Mouse (Mus musculus) hindbrain, embryonic 10.5 days (tissue): Measurements from ENCODE around the gene 1700069L16Rik. TPM values are rescaled to one million over a fixed set of nuclear protein-coding genes. Genes with fewer than 3 reads are reported as not detected.
A peak's percentile ranks its signal among the peaks of the same experiment; 100 is the strongest.

Experiments
- DNase-seq: peaks from one replicate; pipeline ENCODE4 v3.0.0-alpha.2; 2017; ENCODE audit warnings: low spot score
- H3K27ac ChIP-seq: fragments of 300-500 bp; sonication (generic); 2 replicates; pipeline ENCODE4 v1.5.1; 2016; ENCODE audit warnings: mild to moderate bottlenecking, moderate library complexity
- H3K27me3 ChIP-seq: fragments of 300-500 bp; sonication (generic); 2 replicates; pipeline ENCODE4 v1.6.1; 2016; ENCODE audit warnings: mild to moderate bottlenecking; ENCODE audit not compliant: poor library complexity, insufficient read depth, severe bottlenecking
- H3K36me3 ChIP-seq: fragments of 300-500 bp; sonication (generic); 2 replicates; pipeline ENCODE4 v1.6.1; 2016; ENCODE audit warnings: mild to moderate bottlenecking, moderate library complexity
- H3K4me1 ChIP-seq: fragments of 300-500 bp; sonication (generic); replicated peaks from 2 replicates; pipeline ENCODE4 v1.6.1; 2016; ENCODE audit warnings: mild to moderate bottlenecking
- H3K4me3 ChIP-seq: fragments of 300-500 bp; sonication (generic); 2 replicates; pipeline ENCODE4 v1.5.1; 2016; ENCODE audit warnings: mild to moderate bottlenecking, moderate library complexity
- H3K9me3 ChIP-seq: fragments of 300-500 bp; sonication (generic); 2 replicates; pipeline ENCODE4 v1.6.1; 2016; ENCODE audit warnings: mild to moderate bottlenecking, moderate library complexity
- WGBS: fragments of 180-500 bp; shearing (Covaris S2); methylation state at CpG from one replicate; pipeline ENCODE4 v1.1.7; 2016; 5-methylcytosine and 5-hydroxymethylcytosine counted together
- polyA plus RNA-seq: library from polyadenylated mRNA; unstranded; fragments of >200 nt; fragmentation: Nextera tagmentation; extraction: Ambion mirVana; gene quantifications from 2 replicates; pipeline ENCODE4 v1.2.1, GENCODE M21; 2016

Gene 1700069L16Rik
- polyA plus RNA-seq, 1 experiment from 2014 or later: not detected

DNA sequence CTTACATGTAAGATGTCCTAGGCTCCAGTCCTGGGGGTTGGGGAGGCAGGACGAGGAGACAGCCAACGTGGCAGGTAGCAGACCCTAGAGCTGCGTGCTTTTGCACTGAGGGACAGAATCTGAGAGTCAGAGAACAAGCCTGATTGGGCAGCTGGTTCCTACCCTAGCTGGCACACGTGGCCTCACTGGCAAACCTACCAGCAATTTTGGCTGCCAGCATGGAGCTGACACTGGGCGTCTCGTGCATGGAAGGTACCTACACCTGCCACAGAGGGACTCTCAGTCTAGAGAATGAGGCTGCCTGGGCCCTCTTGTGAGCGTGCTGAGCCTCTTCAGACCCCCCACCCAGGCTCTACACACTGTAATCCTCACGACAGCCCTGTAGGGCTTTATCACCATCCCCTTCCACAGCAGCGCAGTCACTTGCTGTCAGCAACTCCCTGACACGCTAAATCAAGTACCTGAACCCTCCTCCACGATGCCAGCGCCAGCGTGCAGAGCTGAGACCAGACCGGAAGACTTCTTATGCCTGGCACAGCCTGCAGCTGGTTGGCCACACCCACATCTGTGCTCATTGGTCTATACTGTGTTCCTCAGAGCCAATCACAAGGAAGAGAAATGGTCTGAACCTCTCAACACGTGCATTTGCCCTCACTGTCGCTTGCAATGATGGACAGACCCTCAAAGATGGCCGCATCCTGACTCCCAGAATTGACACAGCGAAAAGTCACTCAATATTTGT lies 81.3 kb downstream of the 1700069L16Rik start:
- Histone ChIP-seq H3K9me3 (no peaks in the 10 kb centered on the region), H3K36me3 (no peaks in the 10 kb centered on the region), H3K4me1 (peaks cover 20% of the 10 kb centered on the region), H3K27ac (peak overlapping the region; percentile 23; the same call in 1 of the 2 replicates), H3K4me3 (peak overlapping the region; percentile 18; the same call in 1 of the 2 replicates), H3K27me3 (peaks cover 11% of the 10 kb centered on the region; the same call in 1 of the 2 replicates)
- DNase-seq: peak; percentile 40
- WGBS: 63% methylated on average over 18 of the region's 18 CpGs

Other genes starting within 250 kb of the 1700069L16Rik start
- gene Wscd2, start 234.4 kb downstream of the 1700069L16Rik start, polyA plus RNA-seq: 13.1 and 14.5 TPM in 2 replicates
- 0.78 and 1.1 TPM in 2 replicates for gene Cmklr1, start 74.3 kb downstream of the 1700069L16Rik start, polyA plus RNA-seq
- gene Ficd, start 11.0 kb upstream of the 1700069L16Rik start, polyA plus RNA-seq: 5.3 and 5.6 TPM in 2 replicates
- gene Sart3, start 47.7 kb upstream of the 1700069L16Rik start, polyA plus RNA-seq: 66.0 and 77.9 TPM in 2 replicates
- 103 and 116 TPM in 2 replicates for gene Iscu, start 48.0 kb upstream of the 1700069L16Rik start, polyA plus RNA-seq
- 34.4 and 46.0 TPM in 2 replicates for gene Tmem119, start 75.7 kb upstream of the 1700069L16Rik start, polyA plus RNA-seq
- 1.3 and 1.7 TPM in 2 replicates for gene Selplg, start 107.9 kb upstream of the 1700069L16Rik start, polyA plus RNA-seq
- gene Coro1c, start 184.0 kb upstream of the 1700069L16Rik start, polyA plus RNA-seq: 248 and 258 TPM in 2 replicates